Mouse (Mus musculus) limb, embryonic 10.5 days (tissue): ENCODE data around the gene Gpr173. TPM values are rescaled to one million over a fixed set of nuclear protein-coding genes. Genes with fewer than 3 reads are reported as not detected.
"Not testable (repeated sequence)": the region's sequence is repeated elsewhere in the genome, so short reads cannot be mapped to it uniquely, and the experiment has no call there.

Experiments
- DNase-seq: peaks from one replicate; pipeline ENCODE4 v3.0.0-alpha.2; 2017; ENCODE audit warnings: low spot score
- H3K27ac ChIP-seq: fragments of 300-500 bp; sonication (generic); 2 replicates; pipeline ENCODE4 v1.5.1; 2016; ENCODE audit warnings: mild to moderate bottlenecking
- H3K27me3 ChIP-seq: fragments of 300-500 bp; sonication (generic); 2 replicates; pipeline ENCODE4 v1.6.1; 2016; ENCODE audit warnings: low read depth, mild to moderate bottlenecking; ENCODE audit not compliant: poor library complexity, severe bottlenecking
- H3K36me3 ChIP-seq: fragments of 300-500 bp; sonication (generic); 2 replicates; pipeline ENCODE4 v1.6.1; 2016; ENCODE audit warnings: mild to moderate bottlenecking, moderate library complexity
- H3K4me1 ChIP-seq: fragments of 300-500 bp; sonication (generic); 2 replicates; pipeline ENCODE4 v1.6.1; 2016
- H3K4me3 ChIP-seq: fragments of 300-500 bp; sonication (generic); 2 replicates; pipeline ENCODE4 v1.5.1; 2016; ENCODE audit warnings: mild to moderate bottlenecking, moderate library complexity
- H3K9me3 ChIP-seq: fragments of 300-500 bp; sonication (generic); replicated peaks from 2 replicates; pipeline ENCODE4 v1.6.1; 2016; ENCODE audit warnings: mild to moderate bottlenecking
- WGBS: fragments of 180-500 bp; shearing (Covaris S2); methylation state at CpG from one replicate; pipeline ENCODE4 v1.1.7; 2016; 5-methylcytosine and 5-hydroxymethylcytosine counted together
- polyA plus RNA-seq: library from polyadenylated mRNA; unstranded; fragments of >200 nt; fragmentation: Nextera tagmentation; extraction: Ambion mirVana; gene quantifications from 2 replicates; pipeline ENCODE4 v1.2.1, GENCODE M21; 2016

Gene Gpr173
- polyA plus RNA-seq, 1 experiment from 2014 or later = 3.6 TPM

DNA sequence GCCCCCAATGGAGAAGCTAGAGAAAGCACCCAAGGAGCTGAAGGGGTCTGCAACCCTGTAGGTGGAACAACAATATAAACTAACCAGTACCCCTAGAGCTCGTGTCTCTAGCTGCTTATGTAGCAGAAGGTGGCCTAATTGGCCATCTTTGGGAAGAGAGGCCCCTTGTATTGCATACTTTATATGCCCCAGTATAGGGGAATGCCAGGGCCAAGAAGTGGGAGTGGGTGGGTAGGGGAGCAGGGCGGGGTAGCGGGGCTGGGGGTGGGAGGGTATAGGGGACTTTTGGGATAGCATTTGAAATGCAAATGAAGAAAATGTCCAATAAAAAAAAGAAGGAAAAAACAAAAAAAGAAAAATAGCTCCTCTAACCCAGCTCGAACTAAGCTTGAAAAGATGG lies 32.4 kb downstream of the Gpr173 start:
- H3K27me3 ChIP-seq = peaks cover 88% of the 10 kb centered on the region
- not testable (repeated sequence) for H3K9me3 ChIP-seq, H3K4me1 ChIP-seq, DNase-seq
- peak overlapping the region; percentile 43 for H3K4me3 ChIP-seq
- peak overlapping the region; percentile 90 for H3K27ac ChIP-seq
- peaks cover 33% of the 10 kb centered on the region for H3K36me3 ChIP-seq
- WGBS = 39% methylated on average over 4 of the region's 4 CpGs

DNA sequence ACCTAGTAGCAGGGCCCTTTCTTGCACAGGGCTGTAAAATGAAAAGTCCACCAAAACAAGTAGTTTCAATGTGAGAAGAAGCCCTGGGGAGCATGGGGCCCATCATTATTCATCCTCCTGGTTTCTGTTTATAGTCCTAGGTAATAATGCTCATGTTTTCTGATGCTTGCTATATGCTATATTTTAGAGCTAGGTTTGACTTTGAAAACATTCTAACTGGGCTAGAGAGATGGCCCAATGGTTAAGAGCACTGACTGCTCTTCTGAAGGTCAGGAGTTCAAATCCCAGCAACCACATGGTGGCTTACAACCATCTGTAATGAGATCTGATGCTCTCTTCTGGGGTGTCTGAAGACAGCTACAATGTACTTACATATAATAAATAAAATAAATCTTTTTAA lies 39.1 kb downstream of the Gpr173 start:
- H3K4me3 ChIP-seq, H3K9me3 ChIP-seq, DNase-seq, H3K4me1 ChIP-seq, H3K27ac ChIP-seq, H3K36me3 ChIP-seq: not testable (repeated sequence)
- H3K27me3 ChIP-seq = peaks cover 92% of the 10 kb centered on the region

- Histone ChIP-seq H3K27ac (peak overlapping the region; percentile 70), H3K4me3 (peak overlapping the region; percentile 59), H3K4me1 (peaks cover 8% of the 10 kb centered on the region; the same call in 1 of the 2 replicates), H3K27me3 (peaks cover 96% of the 10 kb centered on the region), H3K36me3 (0 out of 2 replicates have a peak, but pooled peaks cover 5% of the 10 kb centered on the region), H3K9me3 (no peaks in the 10 kb centered on the region)
- no peak for DNase-seq
- 21% methylated on average over 8 of the region's 8 CpGs for WGBS
Observed at GRCm38 (mm10) chrX:152327689-152328052, 40.8 kb downstream of the Gpr173 start.

- no peaks in the 10 kb centered on the region for H3K9me3 ChIP-seq
- H3K27ac ChIP-seq = peak within 1 kb of the TSS; percentile 83
- peak within 1 kb of the TSS; percentile 59 for H3K4me3 ChIP-seq
- WGBS = 8% methylated on average over 29 of the region's 29 CpGs
- peaks cover 96% of the 10 kb centered on the region for H3K27me3 ChIP-seq
- DNase-seq = peak; percentile 64
- peaks cover 8% of the 10 kb centered on the region; the same call in 1 of the 2 replicates for H3K4me1 ChIP-seq
- 0 out of 2 replicates have a peak, but pooled peaks cover 5% of the 10 kb centered on the region for H3K36me3 ChIP-seq
Observed at GRCm38 (mm10) chrX:152326996-152327688, 41.4 kb downstream of the Gpr173 start, which contains the start of gene Kantr. Kantr (minus strand) TSS chrX:152327495.

DNA sequence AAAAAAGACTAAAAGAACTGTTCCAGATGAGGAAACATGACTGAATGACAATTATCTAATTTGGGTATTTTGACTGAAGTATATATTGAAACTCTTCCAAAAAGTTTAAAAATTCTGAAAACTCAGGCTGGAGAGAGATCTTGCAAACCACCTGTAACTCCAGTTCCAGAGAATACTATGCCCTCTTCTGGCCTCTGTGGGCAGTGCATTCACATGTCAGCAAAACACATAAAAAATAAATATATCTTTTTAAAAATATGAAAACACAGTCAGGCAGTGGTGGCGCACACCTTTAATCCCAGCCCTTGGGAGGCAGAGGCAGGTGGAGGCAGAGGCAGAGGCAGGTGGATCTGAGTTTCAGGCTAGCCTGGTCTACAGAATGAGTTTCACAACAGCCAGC lies 44.9 kb downstream of the Gpr173 start:
- H3K27ac ChIP-seq = no peak overlapping the region
- peaks cover 18% of the 10 kb centered on the region; the same call in 1 of the 2 replicates for H3K36me3 ChIP-seq
- 100% methylated on average over 1 of the region's 1 CpGs for WGBS
- no peak for DNase-seq
- H3K4me3 ChIP-seq = no peak overlapping the region
- peaks cover 99% of the 10 kb centered on the region for H3K27me3 ChIP-seq
- H3K4me1 ChIP-seq = peaks cover 8% of the 10 kb centered on the region; the same call in 1 of the 2 replicates
- no peaks in the 10 kb centered on the region for H3K9me3 ChIP-seq

DNA sequence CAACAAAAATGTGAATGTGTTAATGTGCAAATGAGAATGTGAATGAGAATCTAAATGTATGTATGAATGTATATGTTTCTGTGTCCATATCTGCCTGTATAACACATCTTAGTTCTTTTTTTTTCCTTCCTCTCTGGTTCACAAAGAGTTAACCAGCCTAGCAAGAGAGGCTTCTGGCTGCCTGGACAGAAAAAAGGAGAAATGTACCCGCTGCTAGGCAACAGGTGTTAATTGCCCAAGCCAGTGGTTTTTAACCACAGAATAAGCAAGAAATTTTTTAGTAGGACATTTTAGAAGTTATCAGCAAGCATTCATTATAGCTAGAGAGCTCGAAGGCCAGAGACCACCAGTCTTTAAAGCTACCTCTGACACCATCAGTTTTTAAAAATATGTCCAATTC lies 45.7 kb downstream of the Gpr173 start:
- H3K9me3 ChIP-seq = no peaks in the 10 kb centered on the region
- no peak for DNase-seq
- H3K27ac ChIP-seq = no peak overlapping the region
- no peak overlapping the region for H3K4me3 ChIP-seq
- peaks cover 18% of the 10 kb centered on the region; the same call in 1 of the 2 replicates for H3K36me3 ChIP-seq
- peaks cover 98% of the 10 kb centered on the region for H3K27me3 ChIP-seq
- peaks cover 5% of the 10 kb centered on the region; the same call in 1 of the 2 replicates for H3K4me1 ChIP-seq
- WGBS = 64% methylated on average over 2 of the region's 2 CpGs

DNA sequence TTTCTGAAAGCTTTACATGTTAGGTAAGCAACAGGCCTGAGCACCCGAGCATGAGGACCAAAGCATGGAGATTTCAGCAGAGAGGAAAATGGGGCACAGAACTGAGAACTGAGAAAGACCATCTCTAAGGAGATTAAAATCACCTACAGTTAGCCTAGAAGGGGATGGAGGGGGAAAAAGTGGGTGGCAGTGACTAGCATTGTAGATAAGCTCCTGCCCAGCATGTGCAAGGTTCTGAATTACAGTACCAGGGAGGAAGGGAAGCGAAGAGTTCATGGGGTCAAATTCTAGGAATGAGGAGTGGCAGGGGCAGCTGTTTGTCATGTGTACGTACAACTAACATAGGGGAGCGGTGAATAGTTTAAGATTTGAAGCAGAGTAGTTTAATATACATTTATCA lies 48.0 kb downstream of the Gpr173 start:
- WGBS = 87% methylated on average over 4 of the region's 4 CpGs
- Histone ChIP-seq H3K36me3 (peaks cover 18% of the 10 kb centered on the region; the same call in 1 of the 2 replicates), H3K4me1 (no peaks in the 10 kb centered on the region), H3K27me3 (peaks cover 84% of the 10 kb centered on the region), H3K9me3 (no peaks in the 10 kb centered on the region), H3K27ac (no peak overlapping the region), H3K4me3 (no peak overlapping the region)
- no peak for DNase-seq

DNA sequence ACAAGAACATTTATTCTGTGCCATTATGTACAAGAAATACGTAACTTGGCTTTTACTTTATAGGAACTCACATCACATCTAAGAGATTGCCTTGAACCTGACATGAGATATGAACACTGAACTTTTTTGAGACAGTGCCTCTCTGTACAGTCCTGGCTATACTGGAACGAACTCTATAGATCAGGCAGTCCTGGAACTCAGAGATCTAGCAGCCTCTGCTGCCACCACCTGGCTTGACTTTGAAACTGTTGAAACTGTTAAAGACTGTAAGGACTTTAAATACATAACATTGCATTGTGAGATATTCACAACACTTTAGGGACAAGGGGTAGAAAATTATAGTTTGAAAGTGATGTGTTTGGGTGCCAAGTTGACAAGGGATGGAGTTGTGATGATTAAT lies 60.6 kb downstream of the Gpr173 start:
- WGBS = 80% methylated on average over 2 of the region's 2 CpGs

GRCm38 (mm10) chrX:152307371-152307770 lies 61.1 kb downstream of the Gpr173 start:
- no peak overlapping the region for H3K4me3 ChIP-seq
- no peak overlapping the region for H3K27ac ChIP-seq
- no peaks in the 10 kb centered on the region for H3K9me3 ChIP-seq
- DNase-seq = no peak
- no peaks in the 10 kb centered on the region for H3K4me1 ChIP-seq
- 0 out of 2 replicates have a peak, but pooled peaks cover 3% of the 10 kb centered on the region for H3K36me3 ChIP-seq
- H3K27me3 ChIP-seq = peaks cover 44% of the 10 kb centered on the region

More for the DNA sequence above, 60.6 kb downstream of the Gpr173 start:
- Histone ChIP-seq H3K27ac (no peak overlapping the region), H3K9me3 (no peaks in the 10 kb centered on the region), H3K4me3 (no peak overlapping the region), H3K36me3 (0 out of 2 replicates have a peak, but pooled peaks cover 3% of the 10 kb centered on the region), H3K4me1 (no peaks in the 10 kb centered on the region), H3K27me3 (peaks cover 38% of the 10 kb centered on the region)
- no peak for DNase-seq

DNA sequence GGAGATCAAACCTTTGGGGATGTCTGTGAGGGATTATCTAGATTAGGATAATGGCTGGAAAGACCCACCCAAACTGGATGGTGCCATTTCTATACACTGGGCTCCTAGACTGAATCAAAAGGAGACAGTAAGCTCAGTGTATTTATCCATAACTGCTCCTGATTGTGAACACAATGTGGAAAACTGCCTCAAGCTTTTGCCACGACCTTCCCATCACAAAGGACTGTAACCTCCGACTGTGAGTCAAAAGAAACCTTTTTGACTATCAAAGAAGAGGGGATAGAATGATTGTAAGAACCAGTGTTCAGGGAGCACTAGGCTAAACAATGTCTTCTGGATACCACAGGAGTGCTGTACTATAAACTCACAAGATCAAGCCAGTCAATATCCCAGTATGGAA lies 62.3 kb downstream of the Gpr173 start:
- Histone ChIP-seq H3K27ac (no peak overlapping the region), H3K4me3 (no peak overlapping the region), H3K4me1 (no peaks in the 10 kb centered on the region), H3K27me3 (peaks cover 55% of the 10 kb centered on the region), H3K36me3 (0 out of 2 replicates have a peak, but pooled peaks cover 3% of the 10 kb centered on the region), H3K9me3 (no peaks in the 10 kb centered on the region)
- 82% methylated on average over 2 of the region's 2 CpGs for WGBS
- DNase-seq = no peak

Other genes starting within 250 kb of the Gpr173 start
- gene Iqsec2, start 224.4 kb downstream of the Gpr173 start, polyA plus RNA-seq = 0.49 and 1.2 TPM in 2 replicates
- gene Kdm5c, start 135.7 kb downstream of the Gpr173 start, polyA plus RNA-seq = 67.1 and 70.5 TPM in 2 replicates
- gene Kantr, start 41.2 kb downstream of the Gpr173 start, polyA plus RNA-seq = 15.1 and 21.9 TPM in 2 replicates
- 29.4 and 32.5 TPM in 2 replicates for gene Tspyl2, start 26.3 kb downstream of the Gpr173 start, polyA plus RNA-seq
- not detected in 2 replicates for gene Cldn34a, start 194.6 kb upstream of the Gpr173 start, polyA plus RNA-seq